Mouse (Mus musculus) small intestine, adult 2 months (tissue): ENCODE results near the gene Zfp423. TPM values are rescaled to one million over a fixed set of nuclear protein-coding genes. Genes with fewer than 3 reads are reported as not detected.
A peak's percentile ranks its signal among the peaks of the same experiment; 100 is the strongest.

ENCODE experiments used
- H3K27ac ChIP-seq: fragments of 200-500 bp; 2 replicates; pipeline ENCODE4 v1.5.1; 2012; ENCODE audit warnings: low read depth, low read length, control low read depth, inconsistent platforms; ENCODE audit not compliant: insufficient read depth
- H3K27me3 ChIP-seq: fragments of 200-500 bp; 2 replicates; pipeline ENCODE4 v1.6.1; 2012; ENCODE audit warnings: mild to moderate bottlenecking, moderate library complexity, low read length, inconsistent platforms; ENCODE audit not compliant: control insufficient read depth, insufficient read depth
- H3K36me3 ChIP-seq: fragments of 200-500 bp; 2 replicates; pipeline ENCODE4 v1.6.1; 2012; ENCODE audit warnings: mild to moderate bottlenecking, low read length, control low read depth, inconsistent platforms; ENCODE audit not compliant: control insufficient read depth, insufficient read depth
- H3K4me1 ChIP-seq: fragments of 200-500 bp; 2 replicates; pipeline ENCODE4 v1.6.1; 2012; ENCODE audit warnings: low read length, inconsistent platforms, mixed read lengths; ENCODE audit not compliant: control insufficient read depth, insufficient read depth, insufficient read length
- H3K4me3 ChIP-seq: fragments of 200-500 bp; 2 replicates; pipeline ENCODE4 v1.5.1; 2012; ENCODE audit warnings: low read depth, mild to moderate bottlenecking, control low read depth, inconsistent platforms, low read length, moderate library complexity
- CTCF ChIP-seq: fragments of 200-500 bp; IDR thresholded peaks from 2 replicates; pipeline ENCODE4 v1.5.1; 2012; ENCODE audit warnings: low read depth, mild to moderate bottlenecking, control low read depth, inconsistent platforms, low read length, moderate library complexity, mixed read lengths; ENCODE audit not compliant: insufficient replicate concordance, insufficient read length; ENCODE audit errors: extremely low read depth
- POLR2A ChIP-seq: fragments of 200-500 bp; IDR thresholded peaks from 2 replicates; pipeline ENCODE4 v1.6.1; 2012; ENCODE audit warnings: low read depth, mild to moderate bottlenecking, control low read depth, inconsistent platforms, low read length, moderate library complexity
- WGBS: fragments of 180-500 bp; shearing (Covaris S2); methylation state at CpG from one replicate; pipeline ENCODE4 v1.1.7; 2018; 5-methylcytosine and 5-hydroxymethylcytosine counted together
- polyA plus RNA-seq: library from polyadenylated mRNA; depleted of rRNA; stranded (reverse); fragments of >200 nt; gene quantifications from 2 replicates; pipeline ENCODE4 v1.2.3, GENCODE M21; 2012

The Zfp423 gene
- polyA plus RNA-seq, 1 experiment = 2.3 TPM

DNA sequence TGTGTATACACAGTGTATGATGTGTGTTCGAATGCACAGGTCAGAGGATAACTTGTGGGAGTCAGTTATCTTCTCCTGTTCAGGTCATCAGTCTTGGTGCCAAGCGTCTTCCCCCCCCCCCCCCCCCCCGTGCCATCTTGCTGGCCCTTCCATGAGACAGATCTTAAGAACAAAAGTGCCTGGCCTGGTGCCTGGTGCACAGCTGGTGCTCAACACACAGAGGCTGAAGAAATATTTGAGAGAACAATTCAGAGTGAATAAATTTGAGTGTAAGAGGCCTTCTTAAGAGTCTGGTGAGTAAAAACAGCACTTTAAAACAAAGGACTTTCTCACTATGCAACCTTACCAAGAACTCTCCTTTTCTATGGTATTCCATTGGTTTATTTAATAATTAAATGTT lies 245.4 kb downstream of the Zfp423 start:
- no peaks in the 10 kb centered on the region for H3K4me1 ChIP-seq
- H3K4me3 ChIP-seq = no peak overlapping the region
- WGBS = 64% methylated on average over 3 of the region's 3 CpGs
- TF ChIP-seq CTCF (no peak), POLR2A (no peak)
- H3K27me3 ChIP-seq = no peaks in the 10 kb centered on the region
- no peak overlapping the region for H3K27ac ChIP-seq
- H3K36me3 ChIP-seq = no peaks in the 10 kb centered on the region

- TF ChIP-seq POLR2A (no peak), CTCF (no peak)
Observed at GRCm38 (mm10) chr8:87711955-87712354, 247.4 kb downstream of the Zfp423 start.

DNA sequence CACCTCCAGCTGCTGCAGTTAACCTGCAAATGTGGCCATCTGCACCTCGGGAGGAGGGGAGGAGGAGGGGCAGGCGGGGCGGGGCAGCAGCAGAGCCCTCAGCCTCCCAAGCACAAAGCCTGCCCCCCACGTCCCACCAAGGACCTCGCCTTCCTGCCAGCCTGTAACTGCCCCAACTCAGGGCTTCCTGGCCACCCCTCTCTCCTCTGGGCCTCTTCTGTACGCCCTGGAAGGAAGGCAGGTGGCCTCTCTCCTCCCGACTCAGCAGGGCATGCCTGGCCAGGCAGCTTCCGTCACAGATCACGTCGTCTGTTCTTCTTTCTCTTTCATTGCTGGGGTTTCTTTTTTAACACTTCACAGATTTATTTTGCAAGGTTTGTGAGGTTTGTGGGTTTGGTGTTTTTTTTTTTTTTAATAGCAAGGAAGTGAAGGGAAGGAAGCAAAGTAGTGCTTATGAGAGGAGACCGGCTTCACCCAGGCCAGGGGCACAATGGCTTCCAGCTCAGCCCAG lies 251.2 kb downstream of the Zfp423 start:
- 16% methylated on average over 11 of the region's 11 CpGs for WGBS
- H3K27ac ChIP-seq = no peak overlapping the region; the same call in 1 of the 2 replicates
- TF ChIP-seq CTCF (no peak), POLR2A (no peak)
- H3K27me3 ChIP-seq = no peaks in the 10 kb centered on the region
- H3K4me3 ChIP-seq = no peak overlapping the region
- H3K4me1 ChIP-seq = no peaks in the 10 kb centered on the region
- H3K36me3 ChIP-seq = no peaks in the 10 kb centered on the region

More at GRCm38 (mm10) chr8:87711955-87712354, 247.4 kb downstream of the Zfp423 start:
- Histone ChIP-seq H3K4me1 (no peaks in the 10 kb centered on the region), H3K36me3 (no peaks in the 10 kb centered on the region), H3K27ac (no peak overlapping the region), H3K4me3 (no peak overlapping the region), H3K27me3 (no peaks in the 10 kb centered on the region)
- 77% methylated on average over 6 of the region's 6 CpGs for WGBS

DNA sequence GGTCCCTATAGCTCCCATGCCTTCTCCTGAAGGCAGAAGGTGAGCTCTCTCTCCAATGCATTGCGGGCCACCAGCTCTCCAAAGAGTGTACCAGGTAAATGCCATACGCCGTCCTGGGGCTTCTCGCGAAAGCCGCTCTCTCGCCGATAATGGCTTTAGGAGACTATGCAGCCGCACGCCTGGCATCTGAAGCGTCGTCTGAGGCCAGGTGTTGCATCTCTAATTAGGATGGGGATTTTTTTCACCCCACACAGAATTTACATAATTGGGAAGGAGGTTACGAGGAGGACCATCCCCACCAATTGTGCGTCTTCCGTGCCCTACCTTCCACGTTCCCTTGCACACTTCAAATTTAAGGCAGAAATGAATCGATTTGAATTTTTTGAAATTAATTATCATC lies 252.2 kb downstream of the Zfp423 start:
- Histone ChIP-seq H3K36me3 (no peaks in the 10 kb centered on the region), H3K27ac (no peak overlapping the region), H3K4me1 (no peaks in the 10 kb centered on the region), H3K27me3 (no peaks in the 10 kb centered on the region), H3K4me3 (no peak overlapping the region)
- WGBS = 83% methylated on average over 17 of the region's 17 CpGs
- TF ChIP-seq CTCF (no peak), POLR2A (no peak)

GRCm38 (mm10) chr8:87704756-87705155 lies 254.6 kb downstream of the Zfp423 start:
- 89% methylated on average over 3 of the region's 3 CpGs for WGBS
- TF ChIP-seq CTCF = no peak
- no peak for TF ChIP-seq POLR2A
- H3K4me3 ChIP-seq = no peak overlapping the region

GRCm38 (mm10) chr8:87702790-87703311 lies 256.5 kb downstream of the Zfp423 start:
- Histone ChIP-seq H3K36me3 (no peaks in the 10 kb centered on the region), H3K4me1 (no peaks in the 10 kb centered on the region), H3K27me3 (no peaks in the 10 kb centered on the region), H3K27ac (no peak overlapping the region), H3K4me3 (no peak overlapping the region)
- 40% methylated on average over 10 of the region's 10 CpGs for WGBS
- TF ChIP-seq CTCF = no peak

More at GRCm38 (mm10) chr8:87704756-87705155, 254.6 kb downstream of the Zfp423 start:
- Histone ChIP-seq H3K27me3 (no peaks in the 10 kb centered on the region), H3K27ac (no peak overlapping the region), H3K36me3 (no peaks in the 10 kb centered on the region), H3K4me1 (no peaks in the 10 kb centered on the region)

DNA sequence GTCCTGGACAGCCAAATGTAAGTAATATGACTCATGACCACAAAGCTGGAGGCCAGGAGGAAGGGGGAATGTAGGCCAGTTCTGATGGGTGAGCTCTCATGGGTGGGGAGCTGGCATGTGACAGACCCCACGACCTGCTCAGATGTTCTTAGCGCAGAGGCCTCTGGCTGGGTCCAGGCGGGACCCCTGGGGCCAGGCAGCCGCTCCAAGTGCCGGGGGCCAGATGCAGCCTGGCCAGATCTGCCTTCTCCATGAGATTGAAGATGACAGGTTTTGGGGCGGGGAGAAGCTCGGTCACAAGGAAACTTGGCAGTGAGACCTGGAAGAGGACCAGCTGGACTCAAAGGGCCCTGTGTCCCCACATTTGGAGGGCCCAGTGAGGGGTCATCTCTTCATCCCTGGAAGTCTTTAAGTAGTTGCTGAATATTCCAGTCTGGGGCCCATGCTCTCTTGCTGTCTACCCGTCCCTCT lies 257.3 kb downstream of the Zfp423 start:
- Histone ChIP-seq H3K27me3 (no peaks in the 10 kb centered on the region), H3K36me3 (no peaks in the 10 kb centered on the region), H3K4me1 (no peaks in the 10 kb centered on the region), H3K27ac (peak overlapping the region; percentile 29; the same call in 1 of the 2 replicates), H3K4me3 (no peak overlapping the region)
- 54% methylated on average over 8 of the region's 8 CpGs for WGBS
- TF ChIP-seq POLR2A (no peak), CTCF (no peak)
